Mouse (Mus musculus) cerebellum, adult 11-12 months (tissue): ENCODE measurements at regions not wholly inside any gene's neighbourhood (a gene's known extent, or its start where the extent isn't known, plus 50 kb on each side); places are given as distances from the start of the nearest gene placed in this dataset.

Experiments
- DNase-seq: peaks from one replicate; pipeline ENCODE4 v3.0.0; 2022

DNA sequence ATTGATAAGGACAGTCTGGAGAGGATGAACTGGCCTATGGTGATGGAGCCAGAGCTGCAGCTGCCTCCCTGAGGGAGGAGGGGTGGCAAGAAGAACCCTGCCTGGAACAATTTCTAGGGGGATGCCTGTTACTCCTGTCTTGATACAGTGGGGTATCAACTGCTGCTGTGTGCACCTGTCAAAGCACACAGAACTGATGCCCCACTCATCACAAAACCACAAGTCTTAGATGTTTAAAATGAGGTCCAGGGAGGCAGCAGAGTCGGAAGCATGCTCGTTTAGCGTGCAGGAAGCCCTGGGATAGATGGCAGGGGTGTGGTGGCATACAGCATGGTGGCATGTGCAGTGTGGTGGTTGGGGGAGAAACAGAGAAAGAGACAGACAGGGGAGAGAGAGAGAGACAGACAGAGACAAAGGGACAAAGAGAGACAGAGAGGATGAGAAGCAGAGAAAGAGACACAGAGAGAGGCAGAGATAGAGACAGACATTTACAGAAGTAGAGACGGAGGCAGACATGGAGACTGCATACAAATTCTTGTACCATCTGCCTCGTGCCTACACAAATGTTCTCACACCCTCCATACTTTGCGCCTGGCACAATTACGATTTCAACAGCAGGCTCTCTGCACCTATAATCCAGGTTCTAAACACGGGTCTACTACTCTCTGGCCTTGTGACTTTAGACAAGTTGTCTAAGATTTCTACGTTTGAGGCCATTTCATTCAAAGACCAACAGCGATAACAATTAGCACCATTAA, 242.6 kb downstream of the Cbln4 start:
- DNase-seq, result no peak

DNA sequence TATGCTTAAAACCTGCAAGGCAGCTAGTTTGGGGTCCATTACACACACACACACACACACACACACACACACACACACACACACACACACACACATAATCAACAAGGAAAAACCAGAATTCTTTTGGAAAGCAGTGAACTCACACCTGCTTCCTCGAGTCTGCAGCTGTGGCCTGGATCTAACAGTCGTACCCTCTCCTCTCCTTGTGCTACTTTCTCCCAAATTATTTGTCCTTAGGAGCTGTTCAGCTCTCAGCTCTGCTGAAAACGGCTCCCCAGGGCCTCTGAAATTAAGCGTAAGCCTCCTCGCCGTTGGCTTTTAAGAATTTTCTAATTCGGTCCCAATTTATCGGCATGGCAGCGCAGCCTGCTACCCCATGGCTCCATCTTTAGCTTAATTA, 243.9 kb downstream of the Cbln4 start:
- no peak for DNase-seq

DNA sequence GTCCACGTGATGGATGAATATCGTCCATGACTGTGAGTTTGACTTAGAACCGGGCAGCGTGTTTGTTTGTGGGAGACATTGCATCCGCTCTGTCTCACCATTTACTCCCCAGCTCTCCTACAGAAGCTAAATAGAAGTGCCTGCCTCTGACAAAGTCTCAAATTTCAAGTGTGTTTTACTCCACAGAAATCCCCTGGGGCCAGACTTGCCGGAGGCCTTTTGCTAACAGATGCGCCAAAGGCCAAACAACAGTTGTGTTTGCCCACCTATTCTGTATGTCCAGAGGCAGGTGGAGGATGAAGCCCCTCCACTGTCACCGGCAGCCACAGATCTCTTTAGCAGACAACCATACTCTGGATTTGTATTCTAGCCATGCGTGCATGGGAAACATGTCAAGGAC, 252.6 kb downstream of the Cbln4 start:
- DNase-seq, result no peak

DNA sequence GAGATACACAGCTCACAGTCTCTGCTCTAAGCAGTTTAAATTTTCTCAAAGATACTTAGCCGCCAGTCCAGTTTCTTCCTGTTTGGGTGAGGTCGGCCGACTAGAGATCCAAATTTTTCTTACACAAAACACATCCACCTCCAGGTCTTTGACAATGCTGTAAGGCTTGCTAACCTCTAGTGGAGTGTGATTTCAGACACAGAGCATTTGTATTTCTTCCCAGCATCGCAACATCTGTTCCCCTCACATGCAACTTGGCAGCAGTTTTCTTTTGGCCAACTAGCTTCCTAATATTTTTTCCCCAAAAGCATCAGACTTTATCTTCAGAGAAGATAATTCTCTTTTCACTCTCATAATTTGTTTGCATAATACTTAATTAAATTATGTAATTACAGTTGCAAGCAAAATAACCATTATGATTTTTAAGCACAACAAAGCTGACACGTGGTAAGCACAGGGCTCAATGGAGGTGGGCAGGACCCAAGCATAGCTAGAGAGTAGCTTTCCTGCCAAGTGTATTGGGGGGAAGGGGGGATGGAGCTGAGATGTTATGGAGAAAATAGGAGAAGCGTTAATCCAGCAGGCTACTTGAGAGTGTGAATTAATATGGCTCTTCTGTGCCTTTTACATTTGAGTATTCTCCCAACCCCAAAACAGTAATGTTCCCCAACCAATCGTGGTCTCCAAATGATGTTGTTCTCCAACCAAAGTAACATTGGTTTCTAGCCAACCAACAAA, 276.9 kb downstream of the Cbln4 start:
- DNase-seq, result no peak

DNA sequence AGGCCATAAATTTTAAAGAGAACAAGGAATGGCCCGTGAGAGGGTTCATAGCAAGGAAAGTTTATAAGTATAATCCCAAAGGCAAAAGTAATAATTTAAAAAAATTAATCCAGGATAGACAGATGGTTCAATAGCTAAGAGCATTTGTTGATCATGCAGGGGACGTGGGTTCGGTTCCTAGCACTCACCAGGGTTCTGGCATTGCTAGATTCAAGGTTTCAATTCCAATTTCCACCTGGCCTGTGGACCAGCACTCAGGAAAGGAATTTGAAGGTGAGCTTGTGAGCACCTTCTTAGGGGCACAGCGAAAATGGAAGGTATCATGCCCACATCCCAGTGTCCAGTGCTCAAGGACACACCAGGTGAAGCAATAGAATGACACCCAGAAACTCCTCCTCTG, 278.2 kb downstream of the Cbln4 start:
- no peak for DNase-seq

DNA sequence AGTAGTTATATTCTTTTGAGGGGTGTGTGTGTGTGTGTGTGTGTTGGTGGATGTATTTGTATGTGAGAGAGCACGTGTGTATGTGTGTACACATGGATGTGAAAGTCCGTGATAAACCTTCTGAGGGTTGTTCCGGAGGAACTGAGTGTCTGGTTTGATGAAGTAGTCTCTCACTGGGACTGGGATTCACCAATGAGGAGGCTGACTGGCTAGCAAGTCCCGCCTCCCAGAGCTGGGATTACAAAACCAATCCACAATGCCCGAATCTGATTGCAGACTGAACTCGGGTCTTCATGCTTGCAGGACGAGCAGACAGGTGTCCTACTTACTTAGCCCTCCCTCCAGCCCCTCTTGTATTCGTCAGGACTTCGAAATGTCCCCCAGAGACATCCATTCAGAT, 289.8 kb downstream of the Cbln4 start:
- DNase-seq, result no peak

DNA sequence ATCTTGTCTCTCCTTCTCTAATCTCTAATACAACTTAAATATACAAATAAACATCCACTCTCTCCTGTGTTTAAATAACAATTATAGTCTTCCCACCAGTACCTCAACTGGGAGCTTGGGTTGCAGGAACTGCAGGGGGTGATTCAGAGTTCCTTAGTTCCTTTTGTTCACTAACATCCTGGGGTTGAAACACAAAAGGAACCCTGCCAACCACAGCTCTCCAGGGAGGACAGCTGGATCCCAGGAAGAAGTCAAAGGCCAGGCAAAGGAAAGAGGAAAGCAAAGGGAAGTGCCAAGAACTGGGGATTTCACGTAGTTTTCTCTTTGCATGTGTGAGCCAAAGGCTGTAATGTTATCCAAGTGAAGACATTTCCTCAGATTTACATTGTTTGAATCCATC, 296.1 kb downstream of the Cbln4 start:
- no peak for DNase-seq

DNA sequence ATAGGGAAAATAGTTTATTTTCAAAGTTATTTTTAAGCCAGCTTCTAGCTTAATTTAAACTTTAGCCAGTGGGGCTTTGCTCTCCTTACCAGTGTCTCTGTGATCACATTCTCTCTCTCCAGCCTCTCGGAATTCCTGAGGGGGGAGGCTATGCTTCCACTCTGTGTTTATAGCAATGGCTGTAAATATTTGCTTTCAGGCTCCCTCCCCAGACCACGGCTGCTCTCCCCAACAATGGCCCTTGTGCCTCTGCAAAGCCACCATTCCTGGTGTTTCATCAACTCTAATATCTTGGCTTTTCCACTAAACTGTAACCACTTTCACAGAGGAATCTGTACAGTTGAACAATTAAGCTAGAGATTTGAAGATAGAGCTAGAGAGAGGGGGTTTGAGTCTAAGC, 300.2 kb downstream of the Cbln4 start:
- no peak for DNase-seq

DNA sequence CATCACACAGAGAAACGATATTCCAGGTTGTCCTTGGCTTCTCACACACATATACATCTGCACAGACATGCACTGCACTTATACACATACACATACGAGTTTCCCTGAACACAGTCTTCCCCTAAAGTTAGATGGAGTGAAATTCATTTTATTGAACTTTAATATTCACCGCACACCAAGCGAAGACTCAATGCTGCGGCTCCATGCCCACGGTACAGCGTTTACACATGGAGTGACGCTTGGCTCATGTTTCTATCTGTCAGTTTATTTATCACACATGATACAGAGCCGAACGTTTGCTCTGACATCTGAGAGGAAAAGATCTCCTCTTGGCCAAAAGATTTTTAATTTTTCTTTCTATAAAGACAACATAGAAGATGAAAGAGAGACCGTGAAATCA, 300.6 kb downstream of the Cbln4 start:
- DNase-seq, result no peak

DNA sequence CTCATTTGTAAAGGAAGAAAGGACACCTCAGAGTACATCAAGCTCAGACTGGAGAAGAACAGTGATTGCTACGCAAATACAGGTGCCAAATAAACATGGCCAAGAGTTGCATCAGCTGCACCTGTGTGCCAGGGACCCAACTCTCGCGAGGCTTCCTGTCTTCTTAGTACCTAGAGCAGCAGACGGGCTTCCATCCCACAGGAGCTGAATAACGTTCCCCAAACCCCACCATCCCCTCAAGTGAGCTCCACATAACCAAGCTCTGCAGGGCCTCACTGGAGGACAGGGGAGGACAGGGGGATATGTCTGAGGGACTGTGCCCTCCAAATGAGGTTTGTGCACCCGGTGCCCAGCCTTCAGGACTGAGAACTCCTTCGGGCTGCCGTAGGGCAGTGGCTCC, 305.5 kb downstream of the Cbln4 start:
- DNase-seq, result no peak

DNA sequence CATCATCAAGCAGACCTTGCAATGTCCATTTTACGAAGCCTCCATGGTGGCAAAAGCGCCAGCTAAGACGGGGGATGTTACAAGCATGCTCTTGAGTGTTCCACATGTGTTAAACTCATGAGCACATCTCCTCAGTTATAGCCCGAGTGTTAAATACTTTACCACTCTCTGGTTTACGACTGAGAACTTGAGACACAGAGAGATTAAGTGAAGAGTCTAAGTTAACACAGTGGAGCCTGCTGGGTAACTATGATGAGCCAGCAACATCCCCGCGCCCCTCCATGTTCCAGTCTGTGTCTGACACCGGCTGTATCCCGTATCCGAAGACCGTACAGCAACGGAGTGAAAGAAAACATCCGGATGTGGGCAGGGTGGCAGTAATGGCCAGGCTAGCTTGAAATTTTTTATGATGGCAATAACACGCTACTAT, 308.2 kb downstream of the Cbln4 start:
- no peak for DNase-seq

DNA sequence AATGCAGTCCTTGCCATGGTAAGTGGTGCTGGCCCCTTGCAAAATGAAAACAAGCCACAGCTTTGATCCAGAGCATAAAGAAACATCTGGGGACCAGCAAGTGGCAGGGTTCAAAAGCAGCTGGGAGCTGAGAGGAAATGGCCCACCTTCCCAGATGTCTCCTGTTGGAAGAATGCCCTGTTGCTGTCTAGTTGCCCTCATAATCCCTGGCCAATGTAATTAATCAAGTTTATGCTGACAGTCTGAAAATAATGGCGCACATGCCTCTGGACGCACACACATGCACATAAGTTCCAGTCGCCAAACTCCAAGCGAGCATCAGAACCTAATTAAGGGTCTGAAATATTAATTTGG, 308.7 kb downstream of the Cbln4 start:
- no peak for DNase-seq

DNA sequence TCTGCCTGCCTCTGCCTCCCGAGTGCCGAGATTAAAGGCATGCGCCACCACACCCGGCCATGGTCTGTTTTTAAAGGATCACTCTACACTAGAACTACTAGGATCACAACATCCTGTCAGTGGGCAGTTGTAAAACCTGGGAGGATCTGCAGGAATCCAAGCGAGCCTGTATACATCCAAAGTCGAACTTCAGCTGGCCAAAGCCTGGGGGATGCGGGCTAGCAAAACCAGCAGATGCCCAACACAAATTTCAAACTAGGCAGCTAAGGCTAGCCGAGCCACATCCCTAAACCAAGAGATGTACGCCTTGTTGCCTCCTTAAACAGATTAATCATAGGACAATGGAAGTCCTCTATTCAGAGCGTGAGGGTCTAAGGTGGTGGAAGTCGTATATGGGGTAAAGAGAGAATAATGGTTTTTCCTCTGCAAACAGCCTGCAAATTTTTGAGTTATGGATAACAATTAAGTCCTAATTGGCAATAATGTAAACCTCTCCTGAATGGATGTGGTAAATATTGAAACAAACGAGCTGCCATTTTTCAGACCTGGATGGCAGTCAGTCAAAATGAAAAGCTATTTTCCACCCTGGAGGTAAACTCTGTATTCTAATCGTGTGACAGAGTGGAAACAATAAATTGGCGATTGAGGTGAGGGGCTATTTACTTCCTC, 309.2 kb downstream of the Cbln4 start:
- DNase-seq, result no peak

DNA sequence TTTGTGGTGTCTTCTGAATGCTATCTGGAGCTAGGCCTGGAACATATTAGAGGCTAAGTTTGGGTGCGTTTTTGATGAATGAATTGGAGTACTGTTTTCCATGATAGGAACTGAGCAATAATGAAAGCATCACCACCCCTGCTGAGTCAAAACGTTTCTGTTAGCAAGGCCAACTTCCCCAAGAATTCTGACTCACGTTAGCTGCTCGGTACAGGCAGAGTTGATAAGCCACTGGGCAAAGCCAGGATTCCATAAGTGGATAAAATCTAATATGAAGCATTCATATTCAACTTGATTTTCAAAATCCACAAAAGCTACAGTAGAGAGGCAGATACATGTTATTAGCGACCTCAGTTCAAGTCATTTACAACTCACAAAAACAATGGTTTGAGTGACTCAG, 324.0 kb downstream of the Cbln4 start:
- no peak for DNase-seq

DNA sequence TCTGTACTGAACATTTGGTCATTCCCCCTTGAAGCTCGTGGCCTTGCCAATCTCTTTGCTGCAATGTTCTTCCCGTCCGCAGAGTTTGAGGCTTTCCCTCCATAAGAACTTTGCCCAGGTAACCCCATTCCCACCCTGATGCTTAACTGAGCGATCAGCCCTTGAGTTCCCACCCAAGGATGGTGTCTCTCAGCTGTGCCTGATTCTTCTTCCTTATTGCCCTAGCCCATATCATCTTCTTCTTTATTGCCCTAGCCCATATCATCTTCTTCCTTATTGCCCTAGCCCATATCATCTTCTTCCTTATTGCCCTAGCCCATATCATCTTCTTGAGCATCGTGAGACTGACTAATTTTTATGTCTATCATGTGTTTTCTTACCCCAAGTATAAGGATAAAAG, 324.4 kb downstream of the Cbln4 start:
- DNase-seq, result no peak

DNA sequence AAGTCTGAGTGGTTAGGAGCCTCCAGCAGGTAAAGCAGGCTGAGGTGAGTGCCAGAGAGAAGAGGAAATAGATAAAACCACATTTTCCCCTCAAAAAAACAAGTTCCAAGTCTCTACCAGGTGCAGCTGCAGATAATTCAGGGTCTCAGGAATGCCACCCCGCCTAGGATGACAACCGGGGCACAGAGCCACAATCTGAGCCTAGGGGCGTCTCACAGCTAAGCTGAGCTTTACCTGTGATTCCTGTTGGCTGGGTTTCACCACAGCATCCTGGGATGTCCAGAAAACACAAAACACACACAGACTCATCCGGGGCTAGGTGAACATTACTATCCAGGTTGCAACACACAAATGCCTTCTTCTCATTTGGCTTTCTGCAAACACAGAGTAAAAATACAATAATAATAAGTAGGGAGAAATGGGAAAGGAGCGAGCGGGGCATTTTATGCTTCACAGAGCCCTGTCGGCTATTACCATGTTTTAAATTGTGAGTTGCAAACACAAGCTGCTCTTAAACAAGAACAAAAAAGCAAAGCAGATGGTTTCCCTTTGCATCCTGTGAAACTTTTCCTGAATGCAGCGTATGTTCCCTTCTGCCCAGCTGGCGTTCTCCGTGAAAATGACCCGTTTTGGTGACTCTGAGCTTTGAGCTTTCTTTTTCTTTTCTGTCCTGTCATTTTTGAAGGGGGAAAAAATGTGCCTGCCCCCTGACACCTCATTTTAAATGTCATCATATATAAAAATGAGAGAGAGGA, 330.3 kb downstream of the Cbln4 start:
- no peak for DNase-seq

DNA sequence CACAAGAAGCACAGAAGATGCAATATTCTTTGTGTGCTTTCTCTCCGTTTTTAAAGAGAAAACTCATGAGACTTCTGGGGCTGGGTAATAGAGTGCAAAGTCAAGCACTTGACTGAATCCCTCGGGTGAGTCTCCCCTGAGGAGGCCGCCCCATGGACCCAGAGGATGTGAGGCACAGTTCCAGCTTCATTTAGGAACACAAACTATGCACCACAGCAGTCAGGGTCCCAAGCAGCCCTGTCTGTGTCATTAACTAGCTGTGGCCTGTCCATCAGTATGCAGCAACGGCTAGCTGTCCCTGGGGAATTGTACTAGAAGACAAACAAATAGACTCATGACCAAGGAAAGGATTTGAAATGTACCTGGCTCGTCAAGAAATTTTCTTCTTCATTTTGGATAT, 349.7 kb downstream of the Cbln4 start:
- DNase-seq, result no peak

DNA sequence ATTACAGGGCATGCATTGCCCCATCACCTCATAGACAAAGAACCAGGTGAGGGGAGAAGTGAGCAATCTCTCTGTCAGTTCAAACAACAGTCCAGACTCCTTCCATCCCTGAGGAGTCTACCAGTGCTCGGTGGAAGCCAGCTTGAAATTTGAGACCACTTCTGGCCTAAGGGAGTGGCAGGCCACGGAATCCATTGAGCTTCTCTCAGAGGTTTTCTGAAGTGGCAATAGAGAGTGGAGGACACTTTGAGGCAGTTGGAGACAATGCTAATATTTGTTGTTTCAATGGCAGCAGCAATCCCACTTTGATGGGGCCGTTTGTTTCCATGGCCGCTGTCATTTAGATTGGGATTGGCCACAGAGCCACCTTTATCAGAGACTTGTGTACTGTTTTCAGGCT, 352.5 kb downstream of the Cbln4 start:
- no peak for DNase-seq

DNA sequence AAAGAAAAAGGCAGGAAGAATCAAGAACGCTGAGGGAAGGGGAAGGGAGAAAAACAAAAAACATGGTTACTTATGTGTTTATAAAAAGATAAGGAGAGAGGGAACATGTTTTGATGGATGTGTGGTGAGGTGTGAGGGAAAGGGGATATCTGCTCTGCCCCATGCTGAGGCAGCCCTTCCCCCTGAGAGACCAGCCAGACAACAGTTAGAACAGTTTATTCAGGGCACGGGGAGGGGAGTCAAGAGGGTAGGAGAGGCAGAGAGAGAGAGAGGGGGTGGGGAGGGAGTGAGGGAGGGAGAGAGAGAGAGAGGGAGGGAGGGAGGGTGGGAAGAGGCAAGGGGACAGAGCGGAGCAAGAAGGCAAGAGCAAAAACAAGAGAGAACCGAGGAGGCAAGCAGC, 354.2 kb downstream of the Cbln4 start:
- DNase-seq, result no peak

DNA sequence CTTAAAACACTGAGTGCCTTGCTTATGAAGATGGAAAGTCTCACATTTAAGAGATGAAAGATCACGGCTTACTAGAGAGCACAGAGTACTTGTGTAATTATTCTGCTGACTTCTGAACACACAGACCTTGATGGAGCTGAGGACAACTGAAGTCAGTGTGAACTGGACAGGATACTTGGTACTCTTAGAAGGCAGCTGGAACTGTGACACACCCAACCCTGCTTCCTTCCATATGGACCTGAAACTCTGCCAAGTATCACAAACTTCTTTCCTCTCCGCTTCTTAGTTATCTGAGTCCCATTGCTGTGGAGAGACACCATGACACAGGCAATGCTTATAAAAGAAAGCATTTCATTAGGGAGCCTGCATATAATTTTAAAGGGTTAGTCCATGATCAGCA, 365.3 kb downstream of the Cbln4 start:
- DNase-seq, result no peak

DNA sequence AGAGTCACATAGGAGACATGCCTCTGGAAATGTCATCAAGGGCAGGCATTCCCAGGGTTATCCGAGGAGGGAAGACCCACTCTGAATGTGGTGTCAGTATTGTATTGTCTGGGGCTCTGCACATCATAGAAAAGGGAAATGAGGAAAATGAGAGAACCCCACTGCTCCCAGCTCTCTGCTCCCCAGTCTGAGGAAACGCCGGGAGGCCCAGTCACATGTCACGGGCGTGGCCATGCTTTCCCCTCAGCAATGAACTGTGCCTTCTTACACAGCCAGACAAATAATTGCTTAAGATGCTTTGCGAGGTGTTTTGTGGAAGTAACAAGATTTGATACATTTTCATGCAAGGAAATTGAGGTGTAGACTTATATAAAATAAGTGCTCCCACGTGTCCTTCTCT, 366.1 kb downstream of the Cbln4 start:
- DNase-seq, result no peak

DNA sequence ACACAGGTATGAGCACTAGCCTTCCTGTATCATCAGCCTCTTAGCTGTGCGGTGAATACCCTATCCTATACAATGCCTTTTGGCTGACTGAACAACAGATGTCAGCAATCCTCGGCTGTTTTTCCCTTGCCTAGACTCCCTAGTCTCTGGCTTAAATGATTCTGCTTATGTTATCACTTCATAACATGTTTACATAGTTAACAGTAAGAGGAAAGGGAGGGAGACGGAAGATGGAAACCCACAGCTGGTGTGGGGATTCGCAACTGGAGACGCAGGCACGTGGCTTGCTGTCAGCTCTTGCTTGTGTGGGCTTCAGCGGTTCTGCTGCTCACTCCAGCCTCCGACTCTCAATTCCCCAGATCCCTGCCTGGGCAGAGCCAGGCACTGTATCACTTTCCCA, 367.2 kb downstream of the Cbln4 start:
- no peak for DNase-seq

DNA sequence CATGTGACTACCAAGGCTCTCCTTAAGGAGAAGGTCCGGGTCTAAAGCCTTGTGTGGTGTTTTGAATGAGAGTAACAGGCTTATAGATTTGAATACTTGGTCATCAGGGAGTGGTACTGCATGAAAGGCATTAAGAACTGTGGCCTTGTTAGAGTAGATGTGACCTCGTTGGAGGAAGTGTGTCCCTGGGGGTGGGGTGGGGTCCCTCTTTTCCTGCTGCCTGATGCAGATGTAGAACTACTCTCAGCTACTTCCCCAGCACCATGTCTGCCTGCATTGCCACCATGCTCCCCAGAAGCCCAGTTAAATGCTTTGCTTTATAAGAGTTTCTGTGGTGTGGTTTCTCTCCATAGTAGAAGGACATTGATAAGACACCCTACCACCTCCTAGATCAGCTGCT, 367.9 kb downstream of the Cbln4 start:
- no peak for DNase-seq
